Mouse (Mus musculus) hindbrain, postnatal 0 days (tissue): ENCODE results near the gene Col4a5. TPM values are rescaled to one million over a fixed set of nuclear protein-coding genes. Genes with fewer than 3 reads are reported as not detected.

ENCODE experiments used
- ATAC-seq: fragments of 200-750 bp; cut with Nextera tagmentation; 2 replicates; pipeline ENCODE4 v1.8.0; 2017; ENCODE audit warnings: mild to moderate bottlenecking, moderate TSS enrichment, moderate library complexity
- DNase-seq: peaks from one replicate; pipeline ENCODE4 v3.0.0-alpha.2; 2015; ENCODE audit warnings: low spot score
- H3K27ac ChIP-seq: fragments of 300-500 bp; sonication (generic); 2 replicates; pipeline ENCODE4 v1.5.1; 2014; ENCODE audit warnings: mild to moderate bottlenecking
- H3K27me3 ChIP-seq: fragments of 300-500 bp; sonication (generic); 2 replicates; pipeline ENCODE4 v1.6.1; 2014; ENCODE audit warnings: low read length, mixed read lengths; ENCODE audit not compliant: insufficient read depth
- H3K36me3 ChIP-seq: fragments of 300-500 bp; sonication (generic); 2 replicates; pipeline ENCODE4 v1.6.1; 2014; ENCODE audit warnings: low read length, mixed read lengths; ENCODE audit not compliant: insufficient read depth
- H3K4me1 ChIP-seq: fragments of 300-500 bp; sonication (generic); 2 replicates; pipeline ENCODE4 v1.6.1; 2014; ENCODE audit warnings: antibody characterized with exemption, low read length, mixed read lengths; ENCODE audit not compliant: insufficient read depth
- H3K4me2 ChIP-seq: fragments of 300-500 bp; sonication (generic); 2 replicates; pipeline ENCODE4 v1.6.1; 2014; ENCODE audit warnings: low read depth, mild to moderate bottlenecking, low read length, moderate library complexity, mixed read lengths
- H3K4me3 ChIP-seq: fragments of 300-500 bp; sonication (generic); 2 replicates; pipeline ENCODE4 v1.5.1; 2014; ENCODE audit warnings: low read length
- H3K9ac ChIP-seq: fragments of 300-500 bp; sonication (generic); replicated peaks from 2 replicates; pipeline ENCODE4 v1.6.1; 2014; ENCODE audit warnings: mild to moderate bottlenecking, low read length, moderate library complexity, mixed read lengths
- H3K9me3 ChIP-seq: fragments of 300-500 bp; sonication (generic); 2 replicates; pipeline ENCODE4 v1.6.1; 2016; ENCODE audit warnings: low read length, mixed read lengths
- CTCF ChIP-seq: IDR thresholded peaks from 2 replicates; pipeline ENCODE4 v1.5.1; 2016; ENCODE audit warnings: antibody characterized with exemption, control low read depth, low read depth
- WGBS: fragments of 180-500 bp; shearing (Covaris S2); extraction: QIAGEN DNeasy Blood & Tissue Kit; methylation state at CpG from one replicate; pipeline ENCODE4 v1.1.7; 2014; 5-methylcytosine and 5-hydroxymethylcytosine counted together
- polyA plus RNA-seq: library from polyadenylated mRNA; unstranded; fragments of >200 nt; fragmentation: Nextera tagmentation; extraction: Ambion mirVana; gene quantifications from 2 replicates; pipeline ENCODE4 v1.2.1, GENCODE M21; 2015
- total RNA-seq: library from RNA; depleted of rRNA; stranded (reverse); fragments of >200 nt; gene quantifications from 2 replicates; pipeline ENCODE4 v1.2.3, GENCODE M21; 2014; rRNA removed

The Col4a5 gene
- total RNA-seq, result 31.9 and 39.4 TPM in 2 replicates
- polyA plus RNA-seq, result 6.9 and 7.1 TPM in 2 replicates

- no peaks in the 10 kb centered on the region for H3K4me1 ChIP-seq
- peak within 1 kb of the TSS; percentile 66 for H3K4me2 ChIP-seq
- no peaks in the 10 kb centered on the region for H3K9me3 ChIP-seq
- H3K36me3 ChIP-seq, result no peaks in the 10 kb centered on the region
- 29% methylated on average over 13 of the region's 13 CpGs for WGBS
- no peak within 1 kb of the TSS for H3K27ac ChIP-seq
- DNase-seq (peak; percentile 78), ATAC-seq (peak; percentile 81)
- H3K27me3 ChIP-seq, result no peaks in the 10 kb centered on the region
- peak within 1 kb of the TSS; percentile 28; the same call in 1 of the 2 replicates for H3K9ac ChIP-seq
- no peak for TF ChIP-seq CTCF
- peak within 1 kb of the TSS; percentile 44 for H3K4me3 ChIP-seq
These were observed at the start of gene Col4a5 for GRCm38 (mm10) chrX:141475110-141475509. Col4a5 (plus strand) TSS chrX:141475385.

- H3K36me3 ChIP-seq, result no peaks in the 10 kb centered on the region
- no peak overlapping the region for H3K4me2 ChIP-seq
- no peak for TF ChIP-seq CTCF
- H3K4me3 ChIP-seq, result no peak overlapping the region
- WGBS, result 83% methylated on average over 6 of the region's 6 CpGs
- H3K27ac ChIP-seq, result no peak overlapping the region
- H3K9ac ChIP-seq, result no peak overlapping the region
- H3K9me3 ChIP-seq, result no peaks in the 10 kb centered on the region
- DNase-seq (no peak), ATAC-seq (no peak)
- no peaks in the 10 kb centered on the region for H3K4me1 ChIP-seq
- H3K27me3 ChIP-seq, result no peaks in the 10 kb centered on the region; the same call in 1 of the 2 replicates
These were observed 38.4 kb upstream of the Col4a5 start for GRCm38 (mm10) chrX:141436780-141437179.

GRCm38 (mm10) chrX:141439423-141439822 is 35.8 kb upstream of the Col4a5 start:
- Histone ChIP-seq H3K4me1 (no peaks in the 10 kb centered on the region), H3K9me3 (no peaks in the 10 kb centered on the region), H3K4me2 (no peak overlapping the region), H3K27me3 (no peaks in the 10 kb centered on the region; the same call in 1 of the 2 replicates), H3K4me3 (no peak overlapping the region), H3K9ac (no peak overlapping the region), H3K27ac (no peak overlapping the region), H3K36me3 (no peaks in the 10 kb centered on the region)
- DNase-seq, result no peak
- ATAC-seq, result no peak
- WGBS, result 65% methylated on average over 2 of the region's 2 CpGs
- TF ChIP-seq CTCF, result no peak

GRCm38 (mm10) chrX:141447936-141448335 is 27.2 kb upstream of the Col4a5 start:
- no peaks in the 10 kb centered on the region for H3K9me3 ChIP-seq
- H3K27me3 ChIP-seq, result no peaks in the 10 kb centered on the region
- no peak overlapping the region for H3K4me3 ChIP-seq
- no peak for TF ChIP-seq CTCF
- H3K9ac ChIP-seq, result no peak overlapping the region
- no peaks in the 10 kb centered on the region for H3K4me1 ChIP-seq
- DNase-seq, result no peak
- no peak for ATAC-seq
- no peaks in the 10 kb centered on the region for H3K36me3 ChIP-seq
- 88% methylated on average over 1 of the region's 1 CpGs for WGBS
- no peak overlapping the region for H3K27ac ChIP-seq
- no peak overlapping the region for H3K4me2 ChIP-seq

GRCm38 (mm10) chrX:141473470-141474302 is 1.5 kb upstream of the Col4a5 start, which contains the start of gene Col4a6:
Col4a6 (minus strand) TSS chrX:141474076.
- H3K27ac ChIP-seq, result no peak within 1 kb of the TSS
- 26% methylated on average over 16 of the region's 16 CpGs for WGBS
- TF ChIP-seq CTCF, result no peak
- H3K4me3 ChIP-seq, result peak within 1 kb of the TSS; percentile 44
- no peaks in the 10 kb centered on the region for H3K27me3 ChIP-seq
- ATAC-seq, result peak; percentile 73
- no peaks in the 10 kb centered on the region for H3K4me1 ChIP-seq
- H3K36me3 ChIP-seq, result no peaks in the 10 kb centered on the region
- no peaks in the 10 kb centered on the region for H3K9me3 ChIP-seq
- H3K4me2 ChIP-seq, result peak within 1 kb of the TSS; percentile 66
- no peak within 1 kb of the TSS for H3K9ac ChIP-seq
- peak; percentile 22 for DNase-seq

- Histone ChIP-seq H3K9ac (peak overlapping the region; percentile 28; the same call in 1 of the 2 replicates), H3K4me3 (peak overlapping the region; percentile 44), H3K27me3 (no peaks in the 10 kb centered on the region), H3K4me2 (peak overlapping the region; percentile 66), H3K9me3 (no peaks in the 10 kb centered on the region), H3K4me1 (no peaks in the 10 kb centered on the region), H3K36me3 (no peaks in the 10 kb centered on the region), H3K27ac (no peak overlapping the region)
- TF ChIP-seq CTCF, result no peak
- WGBS, result 23% methylated on average over 14 of the region's 14 CpGs
- DNase-seq (no peak), ATAC-seq (peak; percentile 73)
These were observed 562 bp downstream of the Col4a5 start for GRCm38 (mm10) chrX:141475566-141476327.
